Mouse (Mus musculus): Measurements from ENCODE around the gene Eps8. TPM values are rescaled to one million over a fixed set of nuclear protein-coding genes. Genes with fewer than 3 reads are reported as not detected.

Eps8 gene
- total RNA-seq, 2 experiments from 2014 or later, result 33.9 to 38.0 TPM

DNA sequence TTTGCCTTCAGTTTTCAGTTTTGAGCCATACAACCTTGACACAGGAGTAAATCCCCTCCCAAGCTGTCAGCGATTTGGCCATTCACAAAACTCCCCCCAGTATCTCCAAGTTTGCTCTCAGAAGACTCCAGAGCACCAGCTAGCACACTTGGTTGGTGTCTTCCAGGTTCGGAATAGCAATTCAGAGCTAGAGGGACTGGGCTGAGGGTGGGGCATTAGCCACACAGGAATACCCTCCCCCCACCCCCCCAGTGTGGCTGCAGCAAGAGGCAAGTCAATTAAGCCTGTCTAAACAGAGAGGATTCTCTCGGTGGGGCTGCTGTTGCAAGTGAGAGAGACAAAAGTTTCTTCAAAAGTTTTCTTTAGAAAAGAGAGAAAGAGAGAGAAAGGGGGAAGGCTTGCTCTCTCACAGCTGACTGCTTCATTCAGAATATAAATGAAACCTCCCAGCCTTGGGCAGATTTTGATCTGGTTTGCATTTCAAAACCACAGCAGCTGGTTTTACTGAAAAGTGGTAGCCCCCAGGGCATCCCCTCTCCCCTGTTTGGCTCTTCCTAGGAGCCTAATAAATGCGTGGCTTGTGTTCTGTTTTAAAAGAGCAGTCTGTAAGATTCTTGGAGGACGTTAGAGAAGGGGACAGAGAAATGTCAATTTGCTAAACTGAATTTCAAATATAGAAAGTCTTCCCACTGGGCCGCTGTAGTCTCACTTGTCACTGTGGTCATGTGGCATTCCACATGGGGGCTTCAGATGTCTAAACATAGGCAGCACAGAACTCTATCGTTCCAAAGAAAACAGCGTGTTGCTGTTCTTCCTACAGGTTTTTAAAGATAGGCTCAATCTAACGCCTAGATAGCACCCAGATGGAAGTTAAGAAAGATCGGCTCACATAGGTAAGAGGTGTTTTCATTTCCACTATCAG is 112.2 kb downstream of the Eps8 start:
- intact Hi-C loops (cut with DNase I), result no loop called here
- peak in 1 of 2 experiments; percentile 23 for DNase-seq (ENCODE audit: low spot score in 2 of 2)

DNA sequence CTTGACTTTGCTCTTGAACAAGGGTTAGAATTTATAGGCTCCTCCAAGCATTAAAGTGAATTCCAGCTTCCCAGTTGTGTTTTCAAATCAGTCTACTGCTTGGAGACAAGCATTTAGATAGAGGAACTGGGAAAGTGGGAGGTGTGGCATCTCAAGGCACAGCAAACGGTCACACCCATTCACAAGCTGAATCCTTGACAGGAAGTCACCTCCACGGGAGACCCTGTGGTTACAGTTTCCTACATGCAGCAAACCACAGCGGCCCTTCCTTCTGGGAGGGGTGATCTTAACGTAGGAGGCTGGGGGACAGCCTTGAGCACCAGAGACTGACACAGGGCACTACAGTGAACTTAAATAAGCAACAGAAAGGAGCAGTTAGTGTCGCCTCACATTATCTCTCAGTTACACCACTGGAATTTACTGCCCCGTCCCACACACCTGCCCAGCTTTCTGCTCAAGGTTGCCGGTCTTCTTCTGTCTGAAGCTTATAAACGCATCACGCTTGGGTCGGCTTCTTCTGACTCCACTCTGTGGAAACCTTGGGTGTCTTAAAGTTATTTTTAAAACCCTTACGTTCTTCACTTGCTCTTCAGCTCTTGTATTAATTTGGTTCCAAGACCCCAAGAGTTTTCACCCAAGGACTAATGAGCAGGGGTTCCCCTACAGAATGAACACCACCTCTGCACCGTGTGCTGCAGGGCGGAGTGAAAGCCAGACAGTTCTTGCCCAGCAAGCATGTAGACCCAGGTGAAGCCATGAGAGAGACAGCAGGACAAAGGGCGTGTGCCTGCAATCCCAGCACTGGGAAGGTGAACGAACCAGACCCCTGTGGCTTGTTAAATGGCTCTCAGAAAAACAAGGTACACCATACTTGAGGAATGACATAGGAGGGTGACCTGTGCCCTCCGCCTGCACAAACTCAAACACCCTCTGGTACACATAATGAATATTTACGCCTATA is 113.2 kb downstream of the Eps8 start:
- DNase-seq (ENCODE audit: low spot score in 2 of 2), result no peak
- intact Hi-C loops (cut with DNase I), result no loop called here

- intact Hi-C loops (cut with DNase I), result no loop called here
- DNase-seq (ENCODE audit: low spot score in 2 of 2), result no peak
Observed at GRCm38 (mm10) chr6:137540800-137541199, 113.9 kb downstream of the Eps8 start.

- DNase-seq (ENCODE audit: low spot score in 2 of 2), result no peak
- intact Hi-C loops (cut with DNase I), result no loop called here
Observed at GRCm38 (mm10) chr6:137540346-137540745, 114.3 kb downstream of the Eps8 start.

GRCm38 (mm10) chr6:137539219-137539618 is 115.5 kb downstream of the Eps8 start:
- intact Hi-C loops (cut with DNase I), result no loop called here
- no peak for DNase-seq (ENCODE audit: low spot score in 2 of 2)

DNA sequence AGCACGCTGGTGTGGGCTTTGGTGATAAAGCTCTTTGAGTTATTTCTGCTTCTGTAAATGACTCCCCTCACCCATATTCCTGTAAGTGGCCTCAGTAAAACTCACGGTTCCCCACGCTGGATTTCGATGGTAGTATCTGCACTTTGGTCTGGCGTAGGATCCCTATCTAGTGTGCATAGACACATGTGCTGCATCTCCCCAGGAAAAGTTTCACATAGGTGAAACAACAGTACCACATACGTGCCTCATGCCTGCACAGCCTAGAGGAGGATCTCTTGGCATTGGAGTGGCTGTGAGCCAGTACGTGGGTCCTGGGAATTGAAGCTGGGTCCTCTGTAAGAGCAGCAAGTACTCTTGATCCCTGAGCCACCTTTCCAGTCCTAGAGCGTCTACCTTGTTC is 121.9 kb downstream of the Eps8 start:
- DNase-seq (ENCODE audit: low spot score in 2 of 2), result no peak
- intact Hi-C loops (cut with DNase I), result no loop called here

DNA sequence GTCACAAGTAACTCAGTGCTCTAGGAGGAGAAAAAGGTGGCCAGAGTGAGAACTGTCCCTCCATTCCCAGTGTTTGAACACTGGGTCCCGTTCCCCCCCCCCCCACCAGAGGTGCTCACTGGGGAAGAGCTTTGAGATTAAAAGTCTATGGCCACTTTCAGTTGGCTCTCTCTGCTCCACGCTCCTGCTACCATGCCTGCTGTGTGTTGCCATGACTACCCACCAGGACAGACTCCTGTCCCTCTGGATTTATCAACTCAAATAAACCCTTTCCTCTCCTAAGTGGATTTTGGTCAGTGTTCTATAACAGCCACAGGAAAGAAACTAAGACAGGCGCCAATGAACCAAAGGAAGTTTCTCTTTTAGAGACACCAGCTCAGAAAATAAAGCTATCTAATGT is 128.9 kb downstream of the Eps8 start:
- intact Hi-C loops (cut with DNase I), result no loop called here
- no peak for DNase-seq (ENCODE audit: low spot score in 2 of 2)

- intact Hi-C loops (cut with DNase I), result no loop called here
- peak in 1 of 2 experiments; percentile 3 for DNase-seq (ENCODE audit: low spot score in 2 of 2)
Observed at GRCm38 (mm10) chr6:137520343-137520704, 134.4 kb downstream of the Eps8 start.

- peak; percentile 20 to 68 for DNase-seq (ENCODE audit: low spot score in 2 of 2)
- intact Hi-C loops (cut with DNase I), result no loop called here
Observed at GRCm38 (mm10) chr6:137519529-137520342, 134.9 kb downstream of the Eps8 start.

GRCm38 (mm10) chr6:137514872-137515271 is 139.8 kb downstream of the Eps8 start:
- no peak for DNase-seq (ENCODE audit: low spot score in 2 of 2)
- intact Hi-C loops (cut with DNase I), result no loop called here

GRCm38 (mm10) chr6:137512753-137513152 is 141.9 kb downstream of the Eps8 start:
- intact Hi-C loops (cut with DNase I), result no loop called here
- DNase-seq (ENCODE audit: low spot score in 2 of 2), result no peak

DNA sequence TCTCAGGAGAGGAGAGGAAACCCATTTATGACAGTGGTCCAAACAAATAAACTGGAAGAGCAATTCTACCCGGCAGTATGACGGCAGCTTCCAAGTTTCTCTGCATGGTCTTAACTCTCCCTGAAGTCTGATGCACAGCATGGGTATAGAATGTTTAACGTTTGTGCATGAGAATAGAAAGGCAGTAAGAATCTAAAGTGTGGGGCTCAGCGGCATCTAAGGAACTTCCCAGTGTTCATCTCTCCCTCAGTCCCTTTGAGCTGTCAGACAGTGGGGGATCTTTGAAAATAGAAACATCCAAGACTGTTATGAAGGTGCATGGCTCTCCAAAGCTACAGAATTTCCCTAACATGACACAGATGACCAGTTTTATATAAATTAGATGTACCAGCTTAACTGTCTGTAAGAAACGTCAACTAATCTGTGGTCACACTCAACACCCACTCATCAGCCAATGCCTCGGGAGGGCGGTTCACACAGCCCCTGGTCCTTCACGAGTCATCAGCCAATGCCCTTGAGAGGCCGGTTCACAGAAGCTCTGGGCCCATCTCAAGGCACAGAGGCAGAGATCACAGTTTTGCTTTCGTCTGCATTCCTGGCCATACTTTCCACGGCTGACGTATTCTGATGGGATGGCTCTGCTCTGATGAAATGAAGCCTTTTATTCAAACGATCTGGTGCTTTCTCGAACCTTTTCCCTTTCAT is 145.2 kb downstream of the Eps8 start:
- DNase-seq (ENCODE audit: low spot score in 2 of 2), result no peak
- intact Hi-C loops (cut with DNase I), result no loop called here

- intact Hi-C loops (cut with DNase I), result no loop called here
Observed at GRCm38 (mm10) chr6:137508936-137509335, 145.7 kb downstream of the Eps8 start.

DNA sequence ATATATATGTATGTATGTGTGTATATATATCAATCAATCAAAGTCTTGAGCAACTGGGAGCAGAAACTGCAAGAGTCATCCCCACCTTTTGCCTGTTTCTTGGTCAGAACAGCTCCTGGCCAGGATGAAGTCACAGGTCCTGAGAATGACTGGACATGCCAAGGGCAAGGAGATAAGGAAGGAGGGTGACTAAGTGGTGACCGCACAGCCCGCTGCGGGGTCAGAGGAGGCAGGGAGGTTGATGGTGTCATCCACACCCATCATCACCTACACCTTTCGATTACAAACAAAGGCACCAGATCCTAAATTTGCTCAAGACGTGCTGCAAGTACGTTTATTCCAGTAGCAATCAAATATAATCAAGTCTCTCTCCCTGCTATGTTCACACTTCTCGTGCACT is 148.1 kb downstream of the Eps8 start:
- no peak for DNase-seq (ENCODE audit: low spot score in 2 of 2)
- intact Hi-C loops (cut with DNase I), result no loop called here

More at GRCm38 (mm10) chr6:137508936-137509335, 145.7 kb downstream of the Eps8 start:
- no peak for DNase-seq (ENCODE audit: low spot score in 2 of 2)

- no peak for DNase-seq (ENCODE audit: low spot score in 2 of 2)
- intact Hi-C loops (cut with DNase I), result no loop called here
Observed at GRCm38 (mm10) chr6:137505555-137506227, 149.0 kb downstream of the Eps8 start.

DNA sequence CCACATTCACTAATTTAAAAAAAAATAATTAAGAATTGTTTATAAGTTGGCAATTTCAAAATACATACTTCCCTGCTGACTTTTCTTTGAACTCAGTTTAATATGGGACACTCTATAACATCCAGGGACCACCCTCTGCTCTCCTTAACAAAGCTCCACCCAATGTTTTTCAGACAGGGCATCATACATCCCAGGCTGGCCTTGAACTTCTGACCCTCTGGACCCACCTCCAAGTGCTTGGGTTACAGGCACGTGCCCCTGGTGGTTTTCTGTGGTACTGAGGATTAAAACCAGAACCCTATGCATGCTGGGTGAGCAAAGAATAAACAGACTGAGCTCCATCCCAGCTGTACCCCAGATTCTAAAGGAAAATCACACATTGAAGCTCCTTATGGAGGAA is 150.6 kb downstream of the Eps8 start:
- DNase-seq (ENCODE audit: low spot score in 2 of 2), result no peak
- intact Hi-C loops (cut with DNase I), result no loop called here

DNA sequence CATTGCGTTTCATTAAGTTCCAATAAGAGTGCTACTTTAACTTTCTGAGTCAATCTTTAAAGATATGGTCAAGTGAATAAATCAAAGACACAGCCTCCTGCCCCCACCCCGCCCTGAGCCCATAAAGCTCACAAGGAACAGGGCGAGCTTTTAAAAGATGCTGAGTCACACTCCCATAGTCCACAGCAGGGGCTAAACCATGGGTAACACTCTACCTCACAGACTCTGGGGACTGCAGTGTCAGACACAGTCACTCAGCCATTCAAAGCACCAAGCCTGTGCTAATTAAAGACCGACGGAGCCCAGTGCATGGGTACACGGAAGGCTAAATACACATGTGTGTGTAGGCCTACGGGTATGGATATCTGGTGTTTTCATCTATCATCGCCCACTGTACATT is 151.2 kb downstream of the Eps8 start:
- intact Hi-C loops (cut with DNase I), result no loop called here
- DNase-seq (ENCODE audit: low spot score in 2 of 2), result no peak

DNA sequence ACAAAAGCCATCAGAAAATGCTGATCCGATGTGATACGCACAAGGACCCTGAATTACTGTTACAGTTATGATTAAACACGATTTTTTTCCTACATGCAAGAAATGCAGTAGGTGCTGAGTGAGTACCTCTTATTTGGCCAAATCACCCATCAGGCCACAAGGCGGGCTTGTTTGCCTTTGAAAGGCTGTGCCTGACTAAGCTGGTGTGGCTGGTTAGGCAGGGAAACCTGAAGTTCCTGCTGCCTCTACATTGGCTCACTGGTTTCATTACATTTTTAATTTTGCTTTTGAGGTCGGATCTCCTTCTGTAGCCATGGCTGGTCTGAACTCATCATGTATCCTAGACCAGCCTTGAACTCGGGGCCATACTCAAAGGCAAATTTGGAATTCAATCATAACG is 151.7 kb downstream of the Eps8 start:
- intact Hi-C loops (cut with DNase I), result no loop called here
- DNase-seq (ENCODE audit: low spot score in 2 of 2), result no peak

DNA sequence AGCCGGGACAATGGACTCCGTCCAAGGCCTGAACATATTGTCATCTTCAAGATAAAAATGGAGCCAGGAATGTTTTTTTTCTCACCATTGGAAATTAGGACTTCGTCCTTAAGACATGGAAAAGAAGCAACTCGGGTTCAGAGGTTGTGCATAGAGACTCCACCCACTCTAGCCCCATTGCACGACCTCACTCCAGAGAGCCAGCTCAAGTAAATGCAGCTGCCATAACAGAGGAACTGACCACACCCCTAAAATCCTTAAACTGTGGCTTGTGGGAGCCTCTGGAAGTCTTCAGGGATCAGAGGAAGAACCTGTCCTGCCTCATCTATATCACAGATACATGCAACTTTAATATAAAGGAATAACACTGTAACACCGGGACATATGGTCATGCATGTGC is 155.9 kb downstream of the Eps8 start:
- intact Hi-C loops (cut with DNase I), result no loop called here
- DNase-seq (ENCODE audit: low spot score in 2 of 2), result no peak

All from left cerebral cortex, postnatal 25 days (tissue).